Mouse (Mus musculus) embryonic fibroblast, embryonic 13.5 days (primary cell): Measurements from ENCODE around the gene Vangl1. TPM values are rescaled to one million over a fixed set of nuclear protein-coding genes. Genes with fewer than 3 reads are reported as not detected.
A peak's percentile ranks its signal among the peaks of the same experiment; 100 is the strongest.
"Not testable (repeated sequence)": the region's sequence is repeated elsewhere in the genome, so short reads cannot be mapped to it uniquely, and the experiment has no call there.

Experiments
- H3K27ac ChIP-seq: 2 replicates; pipeline ENCODE4 v1.5.1; 2012; ENCODE audit warnings: low read length, control low read depth, inconsistent platforms; ENCODE audit not compliant: insufficient read depth
- H3K4me1 ChIP-seq: 2 replicates; pipeline ENCODE4 v1.6.1; 2011; ENCODE audit warnings: low read length; ENCODE audit not compliant: control insufficient read depth, insufficient read depth
- H3K4me3 ChIP-seq: 2 replicates; pipeline ENCODE4 v1.5.1; 2011; ENCODE audit warnings: mild to moderate bottlenecking, control low read depth, low read length; ENCODE audit not compliant: insufficient read depth
- CTCF ChIP-seq: IDR thresholded peaks from 2 replicates; pipeline ENCODE4 v1.5.1; 2011; ENCODE audit warnings: mild to moderate bottlenecking, control low read depth, low read length, moderate library complexity, borderline replicate concordance; ENCODE audit not compliant: insufficient read depth
- POLR2A ChIP-seq: IDR thresholded peaks from 2 replicates; pipeline ENCODE4 v1.6.1; 2011; ENCODE audit warnings: low read depth, mild to moderate bottlenecking, control low read depth, low read length, moderate library complexity
- polyA plus RNA-seq: library from polyadenylated mRNA; stranded (reverse); fragments of >200 nt; gene quantifications from 2 replicates; pipeline ENCODE4 v1.2.4, GENCODE M21; 2011; ENCODE audit warnings: low read depth; ENCODE audit not compliant: missing spikeins, insufficient read length

The Vangl1 gene
- polyA plus RNA-seq, 1 experiment: 23.2 TPM

- Histone ChIP-seq H3K4me3 (no peak overlapping the region), H3K27ac (no peak overlapping the region), H3K4me1 (no peaks in the 10 kb centered on the region)
- TF ChIP-seq CTCF (no peak), POLR2A (no peak)
Observed at GRCm38 (mm10) chr3:102214736-102215135, 10.2 kb upstream of the Vangl1 start.

DNA sequence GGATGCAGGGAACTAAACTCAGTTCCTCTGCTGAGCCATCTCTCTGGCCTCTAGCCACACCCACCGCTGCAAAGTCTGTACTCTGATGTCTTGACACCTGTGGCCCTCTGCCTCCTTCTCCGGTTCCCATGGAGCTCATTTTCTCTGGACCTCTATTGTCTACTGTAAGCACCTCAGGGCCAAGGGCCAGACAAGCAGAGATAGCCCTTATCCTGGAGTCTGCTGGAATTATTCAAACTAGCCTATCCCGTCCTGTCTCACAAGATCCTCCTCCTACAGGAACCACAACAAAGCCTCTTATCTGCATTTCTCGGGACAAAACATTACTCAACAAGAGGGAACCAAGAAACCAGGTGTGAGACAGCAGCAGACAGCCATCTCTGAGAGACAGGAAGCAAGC lies 9.8 kb upstream of the Vangl1 start:
- TF ChIP-seq CTCF: no peak
- no peak for TF ChIP-seq POLR2A
- no peak overlapping the region for H3K4me3 ChIP-seq
- no peak overlapping the region for H3K27ac ChIP-seq
- H3K4me1 ChIP-seq: no peaks in the 10 kb centered on the region

DNA sequence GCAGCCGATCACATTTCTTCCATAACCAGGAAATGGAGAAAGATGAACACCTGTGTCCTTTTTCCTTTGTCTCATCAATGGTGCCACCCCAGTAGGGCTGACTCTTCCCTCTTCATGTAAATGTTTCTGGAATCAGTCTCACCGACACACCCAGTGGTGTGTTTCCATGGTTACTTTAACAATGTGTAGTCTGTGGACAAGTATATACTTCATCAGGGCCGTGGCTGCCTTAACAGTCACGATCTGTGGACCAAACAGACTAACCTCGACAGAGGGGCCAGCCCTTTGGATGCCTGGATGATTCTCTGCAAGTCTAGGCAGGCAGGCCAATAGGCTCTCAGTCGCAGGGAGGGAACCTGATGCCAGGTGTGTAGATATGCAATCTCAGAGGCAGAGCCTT lies 8.4 kb upstream of the Vangl1 start:
- Histone ChIP-seq H3K4me3 (no peak overlapping the region), H3K27ac (no peak overlapping the region), H3K4me1 (no peaks in the 10 kb centered on the region)
- no peak for TF ChIP-seq CTCF
- TF ChIP-seq POLR2A: no peak

- Histone ChIP-seq H3K4me3 (no peak overlapping the region), H3K4me1 (no peaks in the 10 kb centered on the region), H3K27ac (no peak overlapping the region)
- TF ChIP-seq CTCF (no peak), POLR2A (no peak)
Observed at GRCm38 (mm10) chr3:102212336-102212735, 7.8 kb upstream of the Vangl1 start.

- no peak for TF ChIP-seq CTCF
- H3K4me3 ChIP-seq: no peak overlapping the region
Observed at GRCm38 (mm10) chr3:102211340-102211739, 6.8 kb upstream of the Vangl1 start.

GRCm38 (mm10) chr3:102210775-102211174 lies 6.3 kb upstream of the Vangl1 start:
- H3K4me3 ChIP-seq: no peak overlapping the region
- TF ChIP-seq CTCF (peak; percentile 47; the same call in 1 of the 2 replicates), POLR2A (no peak)
- H3K4me1 ChIP-seq: no peaks in the 10 kb centered on the region
- H3K27ac ChIP-seq: no peak overlapping the region

More at GRCm38 (mm10) chr3:102211340-102211739, 6.8 kb upstream of the Vangl1 start:
- H3K4me1 ChIP-seq: no peaks in the 10 kb centered on the region
- H3K27ac ChIP-seq: no peak overlapping the region

DNA sequence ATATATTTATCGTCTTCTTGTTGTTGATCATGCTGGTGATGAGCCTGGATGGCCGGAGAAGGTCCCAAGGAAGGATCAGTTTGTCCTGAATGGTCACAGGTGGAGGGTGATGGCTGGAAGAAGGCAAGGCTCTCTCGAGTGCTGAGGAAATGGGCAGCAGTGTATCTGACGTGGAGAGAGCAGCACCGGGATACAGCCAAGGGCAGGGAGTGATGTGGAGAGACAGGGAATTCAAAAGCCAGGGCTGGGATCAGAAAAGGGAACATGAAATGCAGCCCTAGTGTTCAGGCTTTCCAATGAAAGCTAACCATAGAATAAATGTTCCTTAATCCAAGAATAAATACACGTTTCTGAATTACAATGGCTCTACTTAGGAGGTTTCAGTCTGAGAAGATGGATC lies 4.4 kb upstream of the Vangl1 start:
- H3K4me1 ChIP-seq: no peaks in the 10 kb centered on the region
- TF ChIP-seq POLR2A (no peak), CTCF (no peak)
- no peak overlapping the region for H3K4me3 ChIP-seq
- H3K27ac ChIP-seq: no peak overlapping the region

DNA sequence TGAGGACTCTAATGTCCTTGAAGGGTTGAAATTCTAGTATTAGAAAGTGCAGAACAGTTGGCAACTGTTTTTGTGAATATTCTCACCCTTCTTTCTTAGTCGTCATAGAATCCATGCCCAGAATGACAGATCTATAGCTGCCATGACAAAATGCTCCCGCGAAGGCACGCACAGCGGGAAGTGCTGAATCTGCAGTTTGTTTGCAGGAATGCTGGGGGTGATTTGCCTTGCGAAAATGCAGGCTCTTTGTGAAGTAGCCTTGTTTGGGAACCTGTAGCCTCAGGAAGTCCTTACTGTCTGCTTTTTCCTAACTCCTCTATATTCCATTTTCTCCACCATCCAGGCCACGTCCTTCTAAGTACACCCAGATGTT lies 951 bp upstream of the Vangl1 start:
- TF ChIP-seq POLR2A: no peak
- no peak for TF ChIP-seq CTCF
- Histone ChIP-seq H3K4me3 (no peak overlapping the region), H3K27ac (no peak overlapping the region), H3K4me1 (no peaks in the 10 kb centered on the region)

GRCm38 (mm10) chr3:102204734-102205457 lies 403 bp upstream of the Vangl1 start:
- H3K4me1 ChIP-seq, H3K4me3 ChIP-seq, H3K27ac ChIP-seq: not testable (repeated sequence)

DNA sequence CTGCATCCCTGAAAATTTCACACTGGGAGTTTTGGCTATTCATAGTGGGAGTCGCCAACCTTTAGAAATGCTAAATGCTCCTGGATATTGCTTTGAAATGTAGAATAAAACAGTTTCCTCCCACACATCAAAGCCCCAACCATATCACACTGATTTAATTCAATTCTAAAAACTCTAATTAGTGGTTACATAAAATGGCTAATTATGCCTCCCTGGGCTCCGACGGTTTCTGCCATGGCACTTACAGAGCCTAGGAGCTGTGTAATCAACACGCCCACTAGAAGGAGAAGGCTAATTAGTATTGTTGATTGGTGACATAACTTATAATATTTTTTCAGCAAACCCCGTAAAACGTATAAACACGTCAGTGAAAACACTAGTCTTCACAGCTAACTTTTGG lies 1.4 kb downstream of the Vangl1 start:
- Histone ChIP-seq H3K27ac (no peak overlapping the region), H3K4me1 (no peaks in the 10 kb centered on the region), H3K4me3 (peak overlapping the region; percentile 91)
- TF ChIP-seq POLR2A: no peak
- no peak for TF ChIP-seq CTCF

- Histone ChIP-seq H3K27ac (no peak overlapping the region), H3K4me3 (no peak overlapping the region), H3K4me1 (peaks cover 4% of the 10 kb centered on the region)
- TF ChIP-seq POLR2A: no peak
- TF ChIP-seq CTCF: no peak
Observed at GRCm38 (mm10) chr3:102199991-102200390, 4.5 kb downstream of the Vangl1 start.
